Mouse (Mus musculus): ENCODE measurements around the gene Ndufs7. TPM values are rescaled to one million over a fixed set of nuclear protein-coding genes. Genes with fewer than 3 reads are reported as not detected.
A peak's percentile ranks its signal among the peaks of the same experiment; 100 is the strongest.
"Not testable (repeated sequence)": the region's sequence is repeated elsewhere in the genome, so short reads cannot be mapped to it uniquely, and the experiment has no call there.

The Ndufs7 gene
- total and polyA plus RNA-seq, 2 experiments from 2014 or later, result 291 to 430 TPM

DNA sequence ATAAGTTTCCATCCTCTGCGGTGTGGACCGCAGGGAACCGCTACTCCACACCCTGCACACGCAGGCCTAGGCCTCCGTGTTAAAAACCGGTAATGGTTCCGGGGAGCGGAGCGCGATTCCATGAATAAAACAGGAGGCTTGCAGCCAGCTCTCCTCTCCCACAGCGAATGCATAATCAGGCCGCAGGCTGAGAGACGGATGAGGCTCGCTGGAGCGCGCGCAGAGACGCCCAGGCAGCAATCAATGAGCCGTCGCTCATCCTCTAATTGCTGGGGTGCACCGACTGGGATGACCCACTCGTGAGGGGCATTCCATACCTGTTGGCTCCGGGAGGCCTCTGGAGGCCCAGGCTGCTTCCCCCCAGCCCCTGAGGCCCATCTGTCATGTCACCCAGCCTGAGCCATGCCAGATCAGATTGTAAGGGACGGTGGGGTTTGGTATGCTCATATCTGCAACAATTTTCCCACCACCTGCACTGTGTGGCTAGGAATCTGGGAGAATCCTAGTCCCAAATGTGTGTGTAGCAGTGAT is 40.0 kb upstream of the Ndufs7 start:
- TF ChIP-seq CTCF (IDR thresholded peaks at IDR 0.05; ENCODE audit: low read depth), result no peak
- peak overlapping the region; percentile 27; the same call in 1 of the 2 replicates for H3K4me2 ChIP-seq (ENCODE audit: low read depth, low read length)
- H3K27ac ChIP-seq, result peak overlapping the region; percentile 57; the same call in 1 of the 2 replicates
- H3K9ac ChIP-seq (replicated peaks; ENCODE audit: low read length), result peak overlapping the region; percentile 25
- no peaks in the 10 kb centered on the region for H3K36me3 ChIP-seq (ENCODE audit: insufficient read depth, low read length)
- 5% methylated on average over 24 of the region's 24 CpGs for WGBS
- no peak overlapping the region for H3K4me3 ChIP-seq (ENCODE audit: low read length)
- ATAC-seq (peak; percentile 48; the same call in 1 of the 2 replicates), DNase-seq (ENCODE audit: low spot score) (peak; percentile 75)
- H3K4me1 ChIP-seq (ENCODE audit: insufficient read depth, low read length), result no peaks in the 10 kb centered on the region
- H3K9me3 ChIP-seq (ENCODE audit: low read length), result no peaks in the 10 kb centered on the region
- no peaks in the 10 kb centered on the region for H3K27me3 ChIP-seq (ENCODE audit: insufficient read depth, low read length)

DNA sequence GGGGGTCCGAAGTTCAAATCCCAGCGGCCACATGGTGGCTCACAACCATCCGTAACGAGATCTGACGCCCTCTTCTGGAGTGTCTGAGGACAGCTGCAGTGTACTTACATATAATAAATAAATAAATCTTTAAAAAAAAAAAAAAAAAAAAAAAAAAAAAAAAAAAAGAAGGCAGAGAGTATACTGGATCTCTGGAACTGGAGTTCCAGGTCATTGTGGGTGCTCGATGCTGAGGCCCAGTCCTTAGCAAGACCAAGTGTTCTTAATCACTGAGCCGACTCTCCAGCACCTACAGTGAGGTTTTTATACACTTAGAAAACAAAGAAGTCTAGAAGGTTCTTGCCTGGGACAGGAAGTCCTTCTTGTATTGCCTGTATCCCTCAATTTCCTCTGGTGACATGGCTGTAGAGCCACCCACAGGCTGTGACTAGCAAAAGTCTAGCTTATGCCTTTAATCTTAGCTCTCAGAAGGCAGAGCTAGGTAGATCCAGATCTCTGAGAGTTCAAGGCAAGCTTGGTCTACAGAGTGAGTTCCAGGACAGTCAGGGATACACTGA is 37.3 kb upstream of the Ndufs7 start:
- WGBS, result 67% methylated on average over 7 of the region's 7 CpGs
- not testable (repeated sequence) for ATAC-seq; H3K4me2 ChIP-seq (ENCODE audit: low read depth, low read length); H3K27me3 ChIP-seq (ENCODE audit: insufficient read depth, low read length); H3K4me1 ChIP-seq (ENCODE audit: insufficient read depth, low read length); DNase-seq (ENCODE audit: low spot score); H3K4me3 ChIP-seq (ENCODE audit: low read length); H3K9me3 ChIP-seq (ENCODE audit: low read length); H3K27ac ChIP-seq; H3K9ac ChIP-seq (replicated peaks; ENCODE audit: low read length); H3K36me3 ChIP-seq (ENCODE audit: insufficient read depth, low read length)

DNA sequence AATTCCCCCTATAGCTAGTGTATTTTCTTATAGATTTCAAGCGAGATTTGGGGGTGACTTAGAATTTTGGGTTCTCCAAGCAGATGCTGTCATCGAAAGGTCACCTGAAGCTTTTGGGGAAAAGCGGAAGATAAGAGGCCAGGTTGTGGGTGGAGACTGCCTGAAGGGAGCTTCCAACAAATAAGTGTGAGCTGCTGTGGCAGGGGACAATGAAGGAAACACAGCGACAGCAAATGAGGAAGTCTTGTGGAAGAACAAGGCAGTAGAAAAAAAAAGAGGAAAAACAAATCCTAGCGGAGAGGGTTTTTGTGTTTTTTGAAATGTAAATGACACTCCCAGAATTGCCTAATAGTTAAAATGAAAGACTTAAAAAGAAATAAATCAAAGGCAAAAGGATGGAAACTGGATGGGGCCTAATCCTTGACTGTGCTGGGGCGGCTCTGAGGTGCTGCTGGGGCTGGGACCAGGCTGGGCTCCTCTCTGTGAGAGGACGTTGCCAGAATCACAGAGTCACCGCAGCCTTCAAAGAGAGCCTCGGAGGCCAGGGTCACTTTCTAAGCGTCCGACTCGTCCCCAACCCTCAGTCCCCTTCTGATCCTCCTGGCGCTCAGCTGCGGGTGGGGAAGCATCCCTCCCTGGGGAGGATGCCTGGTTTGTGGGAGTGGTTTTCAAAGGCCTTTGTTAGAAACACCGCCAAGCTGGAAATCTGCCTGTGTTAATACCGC is 33.7 kb upstream of the Ndufs7 start:
- no peak overlapping the region for H3K9ac ChIP-seq (replicated peaks; ENCODE audit: low read length)

DNA sequence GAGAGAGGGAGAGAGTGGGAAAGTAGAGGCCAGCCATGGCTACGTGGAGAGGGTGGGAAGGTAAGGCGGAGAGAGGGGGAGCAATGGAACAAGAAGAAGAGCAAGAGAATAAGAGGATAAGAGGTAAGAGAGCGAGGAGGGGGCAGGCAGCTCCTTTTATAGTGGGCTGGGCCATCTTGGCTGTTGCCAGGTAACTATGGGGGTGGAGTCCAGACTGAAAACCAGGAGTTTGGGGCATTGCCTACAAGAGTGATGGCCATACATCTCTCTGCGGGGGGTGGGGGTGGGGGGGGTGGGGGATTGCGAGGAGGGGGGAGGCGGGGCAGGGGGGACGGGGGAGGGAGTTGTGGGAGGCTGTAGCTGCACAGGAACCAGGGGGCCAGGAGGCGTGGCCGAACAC is 28.2 kb upstream of the Ndufs7 start:
- Histone ChIP-seq H3K4me2 (ENCODE audit: low read depth, low read length) (no peak overlapping the region), H3K9me3 (ENCODE audit: low read length) (no peaks in the 10 kb centered on the region), H3K27me3 (ENCODE audit: insufficient read depth, low read length) (no peaks in the 10 kb centered on the region), H3K4me3 (ENCODE audit: low read length) (no peak overlapping the region), H3K9ac (replicated peaks; ENCODE audit: low read length) (no peak overlapping the region), H3K36me3 (ENCODE audit: insufficient read depth, low read length) (no peaks in the 10 kb centered on the region), H3K27ac (no peak overlapping the region), H3K4me1 (ENCODE audit: insufficient read depth, low read length) (no peaks in the 10 kb centered on the region)
- 33% methylated on average over 8 of the region's 9 CpGs for WGBS
- TF ChIP-seq CTCF (IDR thresholded peaks at IDR 0.05; ENCODE audit: low read depth), result no peak
- no peak for ATAC-seq
- no peak for DNase-seq (ENCODE audit: low spot score)

More for the DNA sequence above, 33.7 kb upstream of the Ndufs7 start:
- no peak for DNase-seq (ENCODE audit: low spot score)
- Histone ChIP-seq H3K4me2 (ENCODE audit: low read depth, low read length) (no peak overlapping the region), H3K4me1 (ENCODE audit: insufficient read depth, low read length) (no peaks in the 10 kb centered on the region), H3K27me3 (ENCODE audit: insufficient read depth, low read length) (no peaks in the 10 kb centered on the region), H3K36me3 (ENCODE audit: insufficient read depth, low read length) (no peaks in the 10 kb centered on the region), H3K27ac (no peak overlapping the region), H3K9me3 (ENCODE audit: low read length) (no peaks in the 10 kb centered on the region), H3K4me3 (ENCODE audit: low read length) (no peak overlapping the region)
- no peak for ATAC-seq
- WGBS, result 23% methylated on average over 16 of the region's 16 CpGs
- no peak for TF ChIP-seq CTCF (IDR thresholded peaks at IDR 0.05; ENCODE audit: low read depth)

DNA sequence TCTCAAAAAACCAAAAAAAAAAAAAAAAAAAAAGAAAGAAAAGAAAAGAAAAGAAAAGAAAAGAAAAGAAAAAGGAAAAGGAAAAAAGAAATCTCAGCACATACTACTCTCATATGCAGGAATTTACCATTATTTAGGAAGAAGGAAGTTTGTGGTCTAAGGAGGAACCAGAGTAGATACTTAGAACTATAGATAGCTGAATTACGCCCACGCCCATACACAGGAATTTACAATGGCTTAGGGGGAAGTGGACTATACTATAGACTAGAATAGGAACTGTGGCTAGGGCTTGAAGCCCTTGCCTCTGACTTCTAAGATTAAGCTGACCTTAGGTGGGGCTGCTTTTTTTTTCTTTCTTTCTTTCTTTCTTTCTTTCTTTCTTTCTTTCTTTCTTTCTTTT is 25.8 kb upstream of the Ndufs7 start:
- not testable (repeated sequence) for H3K4me3 ChIP-seq (ENCODE audit: low read length); H3K27me3 ChIP-seq (ENCODE audit: insufficient read depth, low read length); H3K4me2 ChIP-seq (ENCODE audit: low read depth, low read length); DNase-seq (ENCODE audit: low spot score); H3K36me3 ChIP-seq (ENCODE audit: insufficient read depth, low read length); H3K9ac ChIP-seq (replicated peaks; ENCODE audit: low read length); H3K27ac ChIP-seq; ATAC-seq; H3K9me3 ChIP-seq (ENCODE audit: low read length)
- H3K4me1 ChIP-seq (ENCODE audit: insufficient read depth, low read length), result peaks cover 11% of the 10 kb centered on the region
- WGBS, result 96% methylated on average over 2 of the region's 2 CpGs

DNA sequence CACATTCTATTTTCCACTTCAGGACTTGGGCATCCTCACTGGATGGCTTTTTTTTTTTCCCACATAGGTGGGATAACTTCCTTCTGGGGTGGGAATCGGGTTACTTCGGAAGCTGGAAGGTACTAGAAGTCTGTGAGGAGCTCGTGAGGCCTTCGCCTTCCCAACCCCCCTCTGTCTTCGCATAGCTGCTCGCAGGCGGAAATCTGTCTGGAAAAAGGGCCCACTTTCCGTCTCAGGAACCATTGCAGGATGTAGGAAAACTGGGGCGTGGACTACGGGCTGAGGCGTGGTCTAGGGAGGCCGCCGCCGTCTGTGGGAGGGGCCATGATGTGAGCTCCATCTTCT is 22.9 kb upstream of the Ndufs7 start:
- TF ChIP-seq CTCF (IDR thresholded peaks at IDR 0.05; ENCODE audit: low read depth), result no peak
- Histone ChIP-seq H3K27me3 (ENCODE audit: insufficient read depth, low read length) (no peaks in the 10 kb centered on the region), H3K36me3 (ENCODE audit: insufficient read depth, low read length) (no peaks in the 10 kb centered on the region; the same call in 1 of the 2 replicates), H3K4me2 (ENCODE audit: low read depth, low read length) (peak overlapping the region; percentile 95), H3K4me1 (ENCODE audit: insufficient read depth, low read length) (peaks cover 18% of the 10 kb centered on the region), H3K9ac (replicated peaks; ENCODE audit: low read length) (peak overlapping the region; percentile 92; the same call in 1 of the 2 replicates), H3K4me3 (ENCODE audit: low read length) (peak overlapping the region; percentile 73), H3K9me3 (ENCODE audit: low read length) (no peaks in the 10 kb centered on the region), H3K27ac (peak overlapping the region; percentile 97)
- DNase-seq (ENCODE audit: low spot score), result no peak
- ATAC-seq, result no peak
- WGBS, result under 1% methylated on average over 14 of the region's 14 CpGs
